Mouse (Mus musculus) small intestine, adult 2 months (tissue): ENCODE measurements around the gene C2cd4b.

ENCODE experiments used
- CTCF ChIP-seq: fragments of 200-500 bp; IDR thresholded peaks from 2 replicates; pipeline ENCODE4 v1.5.1; 2012; ENCODE audit warnings: low read depth, mild to moderate bottlenecking, control low read depth, inconsistent platforms, low read length, moderate library complexity, mixed read lengths; ENCODE audit not compliant: insufficient replicate concordance, insufficient read length; ENCODE audit errors: extremely low read depth
- POLR2A ChIP-seq: fragments of 200-500 bp; IDR thresholded peaks from 2 replicates; pipeline ENCODE4 v1.6.1; 2012; ENCODE audit warnings: low read depth, mild to moderate bottlenecking, control low read depth, inconsistent platforms, low read length, moderate library complexity

DNA sequence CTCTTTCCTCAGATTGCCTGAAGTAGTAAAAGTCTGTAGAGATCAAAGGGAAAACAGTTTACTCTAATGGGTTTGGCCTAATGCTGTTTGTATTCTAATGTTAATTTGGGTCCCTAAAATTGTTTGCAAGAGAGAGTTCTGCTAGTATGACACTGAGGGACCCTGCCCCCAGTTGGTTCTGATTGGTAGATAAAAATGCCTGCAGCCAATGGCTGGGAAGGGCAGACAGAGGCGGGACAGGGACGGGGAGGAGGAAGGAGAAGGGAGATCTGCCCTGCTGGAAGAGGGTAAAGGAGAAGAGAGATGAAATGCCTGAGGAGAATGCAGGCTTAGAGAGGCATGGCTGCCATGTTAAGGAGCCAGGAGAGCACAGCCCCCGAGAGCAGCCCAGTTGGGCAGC lies 7.7 kb downstream of the C2cd4b start:
- TF ChIP-seq POLR2A (no peak), CTCF (no peak)
